9 mouse cellular contexts compared by ENCODE assay signal in the genomic region with DNA sequence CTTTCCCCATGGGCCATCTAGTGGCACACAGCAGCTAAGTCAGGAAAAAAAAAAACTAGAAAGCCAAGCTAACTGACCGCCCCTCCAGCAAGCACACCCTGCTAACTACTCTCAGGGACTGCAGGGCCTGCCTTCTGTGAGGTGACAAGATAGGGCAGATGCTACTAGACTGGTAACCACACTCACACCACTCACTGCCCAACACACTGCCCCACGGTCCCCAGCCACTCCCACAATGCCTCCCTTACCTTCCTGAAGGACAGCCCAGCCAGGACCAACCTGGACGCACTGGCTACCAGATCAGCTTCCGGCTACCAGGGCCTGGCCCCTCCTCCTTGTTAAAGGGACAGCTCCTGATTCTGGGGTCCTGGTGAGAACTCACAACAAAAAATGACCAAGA. TPM values are rescaled to one million over a fixed set of nuclear protein-coding genes. Genes with fewer than 3 reads are reported as not detected.
DNase-seq lines count a peak whose midpoint lies in the region; ATAC-seq and TF ChIP-seq lines count a peak whose summit lies in the region.
"Had no signal": no experiment of that assay in that cellular context is flagged by ENCODE, and none has a peak within 500 bp of the region (broad histone marks: within the 10 kb centered on the region; RNA-seq: fewer than 3 reads in every experiment).

No protein-coding gene starts in this region.

- DNase-seq in forebrain, embryonic 10.5 days (ENCODE audit: extremely low spot score, low spot score) = no peak
- DNase-seq in embryonic facial prominence, embryonic 10.5 days (ENCODE audit: low spot score) = peak; percentile 38
- DNase-seq in stomach, postnatal 0 days (ENCODE audit: low spot score) = peak; percentile 79
- DNase-seq in frontal cortex, adult 2 months (ENCODE audit: extremely low spot score in 1 of 2, low spot score in 1 of 2) = no peak
- DNase-seq in right cerebral cortex, postnatal 4 days = no peak

- H3K4me1 ChIP-seq in forebrain, embryonic 10.5 days = peaks cover 13% of the 10 kb centered on the region
- no peaks in the 10 kb centered on the region for H3K4me1 ChIP-seq in forebrain, embryonic 16.5 days (replicated peaks; ENCODE audit: control insufficient read depth, insufficient read depth, low read length)
- H3K4me1 ChIP-seq in embryonic facial prominence, embryonic 10.5 days = peaks cover 11% of the 10 kb centered on the region
- 0 out of 2 replicates have a peak, but pooled peaks cover 3% of the 10 kb centered on the region for H3K4me1 ChIP-seq in hindbrain, embryonic 15.5 days (replicated peaks)
- H3K4me1 ChIP-seq in liver, embryonic 16.5 days (ENCODE audit: control insufficient read depth, low read depth, low read length) = peaks cover 3% of the 10 kb centered on the region; the same call in 1 of the 2 replicates
- no peaks in the 10 kb centered on the region for H3K4me1 ChIP-seq in stomach, postnatal 0 days (replicated peaks; ENCODE audit: control insufficient read depth, insufficient read depth)

- H3K27me3 ChIP-seq in forebrain, embryonic 10.5 days (ENCODE audit: poor library complexity, severe bottlenecking) = peaks cover 11% of the 10 kb centered on the region
- H3K27me3 ChIP-seq in forebrain, embryonic 16.5 days (replicated peaks; ENCODE audit: control insufficient read depth, insufficient read depth, low read length) = no peaks in the 10 kb centered on the region
- peaks cover 13% of the 10 kb centered on the region for H3K27me3 ChIP-seq in embryonic facial prominence, embryonic 10.5 days (replicated peaks; ENCODE audit: low read depth, poor library complexity, severe bottlenecking)
- no peaks in the 10 kb centered on the region for H3K27me3 ChIP-seq in hindbrain, embryonic 15.5 days
- H3K27me3 ChIP-seq in liver, embryonic 16.5 days (ENCODE audit: control insufficient read depth, insufficient read depth, low read depth, low read length) = peaks cover 7% of the 10 kb centered on the region
- no peaks in the 10 kb centered on the region for H3K27me3 ChIP-seq in stomach, postnatal 0 days (ENCODE audit: control insufficient read depth, insufficient read depth, low read length)

- ATAC-seq in forebrain, embryonic 16.5 days = no peak
- no peak for ATAC-seq in hindbrain, embryonic 15.5 days (ENCODE audit: low FRiP score, low read depth)
- no peak; the same call in 1 of the 2 replicates for ATAC-seq in liver, embryonic 16.5 days (ENCODE audit: low read depth)
- ATAC-seq in stomach, postnatal 0 days (ENCODE audit: low FRiP score, low TSS enrichment) = peak; percentile 68

- 9% methylated on average over 4 of the region's 4 CpGs for WGBS in forebrain, embryonic 10.5 days
- 8% methylated on average over 4 of the region's 4 CpGs for WGBS in forebrain, embryonic 16.5 days
- 6% methylated on average over 4 of the region's 4 CpGs for WGBS in embryonic facial prominence, embryonic 10.5 days
- WGBS in hindbrain, embryonic 15.5 days = 10% methylated on average over 4 of the region's 4 CpGs
- 21% methylated on average over 4 of the region's 4 CpGs for WGBS in liver, embryonic 16.5 days (ENCODE audit: insufficient replicate concordance)
- WGBS in stomach, postnatal 0 days = 7% methylated on average over 4 of the region's 4 CpGs

- H3K36me3 ChIP-seq in forebrain, embryonic 10.5 days (replicated peaks) = no peaks in the 10 kb centered on the region
- H3K36me3 ChIP-seq in forebrain, embryonic 16.5 days (ENCODE audit: control insufficient read depth, insufficient read depth) = no peaks in the 10 kb centered on the region
- no peaks in the 10 kb centered on the region for H3K36me3 ChIP-seq in embryonic facial prominence, embryonic 10.5 days (replicated peaks)
- no peaks in the 10 kb centered on the region for H3K36me3 ChIP-seq in hindbrain, embryonic 15.5 days
- no peaks in the 10 kb centered on the region for H3K36me3 ChIP-seq in liver, embryonic 16.5 days (ENCODE audit: control insufficient read depth, insufficient read depth)
- H3K36me3 ChIP-seq in stomach, postnatal 0 days (ENCODE audit: control insufficient read depth, insufficient read depth, low read length) = no peaks in the 10 kb centered on the region

- H3K9ac ChIP-seq in forebrain, embryonic 16.5 days (replicated peaks; ENCODE audit: low read depth, low read length) = no peak overlapping the region
- H3K9ac ChIP-seq in hindbrain, embryonic 15.5 days = peak overlapping the region; percentile 19; the same call in 1 of the 2 replicates
- peak overlapping the region; percentile 7; the same call in 1 of the 2 replicates for H3K9ac ChIP-seq in liver, embryonic 16.5 days (ENCODE audit: low read depth, low read length)
- H3K9ac ChIP-seq in stomach, postnatal 0 days (ENCODE audit: low read length) = no peak overlapping the region

- no peaks in the 10 kb centered on the region for H3K9me3 ChIP-seq in forebrain, embryonic 10.5 days
- no peaks in the 10 kb centered on the region; the same call in 1 of the 2 replicates for H3K9me3 ChIP-seq in forebrain, embryonic 16.5 days (ENCODE audit: control insufficient read depth, low read length)
- no peaks in the 10 kb centered on the region for H3K9me3 ChIP-seq in embryonic facial prominence, embryonic 10.5 days
- no peaks in the 10 kb centered on the region for H3K9me3 ChIP-seq in hindbrain, embryonic 15.5 days
- peaks cover 3% of the 10 kb centered on the region for H3K9me3 ChIP-seq in liver, embryonic 16.5 days (replicated peaks; ENCODE audit: control insufficient read depth, low read length)
- H3K9me3 ChIP-seq in stomach, postnatal 0 days (ENCODE audit: control insufficient read depth, low read length) = no peaks in the 10 kb centered on the region

- 0 out of 2 replicates have a peak, but pooled peaks have one; percentile 25 for TF ChIP-seq CTCF in stomach, postnatal 0 days (IDR thresholded peaks at IDR 0.05; ENCODE audit: low read depth)

- no peak overlapping the region for H3K4me2 ChIP-seq in forebrain, embryonic 16.5 days (ENCODE audit: low read length)
- peak overlapping the region; percentile 43 for H3K4me2 ChIP-seq in hindbrain, embryonic 15.5 days
- H3K4me2 ChIP-seq in liver, embryonic 16.5 days (ENCODE audit: low read depth, low read length) = peak overlapping the region; percentile 17; the same call in 1 of the 2 replicates
- peak overlapping the region; percentile 17; the same call in 1 of the 2 replicates for H3K4me2 ChIP-seq in stomach, postnatal 0 days (replicated peaks; ENCODE audit: low read depth)

- H3K4me3 ChIP-seq in forebrain, embryonic 10.5 days = peak overlapping the region; percentile 44
- no peak overlapping the region for H3K4me3 ChIP-seq in forebrain, embryonic 16.5 days (replicated peaks; ENCODE audit: low read length)
- peak overlapping the region; percentile 46 for H3K4me3 ChIP-seq in embryonic facial prominence, embryonic 10.5 days
- peak overlapping the region; percentile 32 for H3K4me3 ChIP-seq in hindbrain, embryonic 15.5 days
- H3K4me3 ChIP-seq in liver, embryonic 16.5 days (ENCODE audit: low read depth, low read length) = no peak overlapping the region; the same call in 1 of the 2 replicates
- no peak overlapping the region; the same call in 1 of the 2 replicates for H3K4me3 ChIP-seq in stomach, postnatal 0 days (ENCODE audit: low read depth, low read length)

- peak overlapping the region; percentile 49; the same call in 1 of the 2 replicates for H3K27ac ChIP-seq in forebrain, embryonic 10.5 days
- no peak overlapping the region for H3K27ac ChIP-seq in forebrain, embryonic 16.5 days (ENCODE audit: low read length)
- H3K27ac ChIP-seq in embryonic facial prominence, embryonic 10.5 days (replicated peaks) = peak overlapping the region; percentile 19
- no peak overlapping the region for H3K27ac ChIP-seq in hindbrain, embryonic 15.5 days (replicated peaks)
- H3K27ac ChIP-seq in liver, embryonic 16.5 days (ENCODE audit: low read length) = peak overlapping the region; percentile 1; the same call in 1 of the 2 replicates
- H3K27ac ChIP-seq in stomach, postnatal 0 days (replicated peaks) = peak overlapping the region; percentile 58; the same call in 1 of the 2 replicates

- TF ChIP-seq EP300 in stomach, postnatal 0 days (optimal IDR thresholded peaks at IDR 0.05) = no peak

RNA-seq across cellular contexts. Expression of a gene that starts 5.6 kb away (rescaled TPM):
- polyA plus RNA-seq in forebrain, embryonic 10.5 days (2016; fragmentation: Nextera tagmentation; extraction: Ambion mirVana) = 9.3 and 10.2 TPM in 2 replicates
- 1.9 and 2.3 TPM in 2 replicates for polyA plus RNA-seq in forebrain, embryonic 16.5 days (2015; fragmentation: Nextera tagmentation; extraction: Ambion mirVana)
- polyA plus RNA-seq in embryonic facial prominence, embryonic 10.5 days (2016; fragmentation: Nextera tagmentation; extraction: Ambion mirVana) = 6.2 and 7.1 TPM in 2 replicates
- polyA plus RNA-seq in hindbrain, embryonic 15.5 days (2015; fragmentation: Nextera tagmentation; extraction: Ambion mirVana) = 6.5 and 6.9 TPM in 2 replicates
- polyA plus RNA-seq in liver, embryonic 16.5 days (2015; fragmentation: Nextera tagmentation; extraction: Ambion mirVana) = 6.5 and 8.2 TPM in 2 replicates
- 16.2 and 16.8 TPM in 2 replicates for polyA plus RNA-seq in stomach, postnatal 0 days (2015; fragmentation: Nextera tagmentation; extraction: Ambion mirVana)
- 6.9 and 7.1 TPM in 2 replicates for polyA plus RNA-seq in frontal cortex, adult 2 months (2012; rRNA removed)

RNA-seq across cellular contexts. Expression of a gene that starts 9.3 kb away (rescaled TPM):
- polyA plus RNA-seq in forebrain, embryonic 10.5 days (2016; fragmentation: Nextera tagmentation; extraction: Ambion mirVana) = not detected in 2 replicates
- not detected in 2 replicates for polyA plus RNA-seq in forebrain, embryonic 16.5 days (2015; fragmentation: Nextera tagmentation; extraction: Ambion mirVana)
- polyA plus RNA-seq in embryonic facial prominence, embryonic 10.5 days (2016; fragmentation: Nextera tagmentation; extraction: Ambion mirVana) = not detected in 2 replicates
- not detected in 2 replicates for polyA plus RNA-seq in hindbrain, embryonic 15.5 days (2015; fragmentation: Nextera tagmentation; extraction: Ambion mirVana)
- polyA plus RNA-seq in liver, embryonic 16.5 days (2015; fragmentation: Nextera tagmentation; extraction: Ambion mirVana) = 3.2 and 4.3 TPM in 2 replicates
- polyA plus RNA-seq in stomach, postnatal 0 days (2015; fragmentation: Nextera tagmentation; extraction: Ambion mirVana) = not detected in 2 replicates
- polyA plus RNA-seq in frontal cortex, adult 2 months (2012; rRNA removed) = 0.40 TPM in 1 of 2 replicates, not detected in the other

RNA-seq across cellular contexts. Expression of a gene that starts 35.5 kb away (rescaled TPM):
- 21.3 and 24.8 TPM in 2 replicates for polyA plus RNA-seq in forebrain, embryonic 10.5 days (2016; fragmentation: Nextera tagmentation; extraction: Ambion mirVana)
- 3.8 and 7.0 TPM in 2 replicates for polyA plus RNA-seq in forebrain, embryonic 16.5 days (2015; fragmentation: Nextera tagmentation; extraction: Ambion mirVana)
- 3.1 and 4.7 TPM in 2 replicates for polyA plus RNA-seq in embryonic facial prominence, embryonic 10.5 days (2016; fragmentation: Nextera tagmentation; extraction: Ambion mirVana)
- 26.3 and 31.4 TPM in 2 replicates for polyA plus RNA-seq in hindbrain, embryonic 15.5 days (2015; fragmentation: Nextera tagmentation; extraction: Ambion mirVana)
- polyA plus RNA-seq in liver, embryonic 16.5 days (2015; fragmentation: Nextera tagmentation; extraction: Ambion mirVana) = not detected in 2 replicates
- 0.16 and 0.18 TPM in 2 replicates for polyA plus RNA-seq in stomach, postnatal 0 days (2015; fragmentation: Nextera tagmentation; extraction: Ambion mirVana)
- polyA plus RNA-seq in frontal cortex, adult 2 months (2012; rRNA removed) = 0.23 and 0.40 TPM in 2 replicates
- polyA plus RNA-seq: C2C12 had no signal

RNA-seq across cellular contexts. Expression of a gene that starts 36.4 kb away (rescaled TPM):
- polyA plus RNA-seq in forebrain, embryonic 10.5 days (2016; fragmentation: Nextera tagmentation; extraction: Ambion mirVana) = 33.0 and 35.5 TPM in 2 replicates
- polyA plus RNA-seq in forebrain, embryonic 16.5 days (2015; fragmentation: Nextera tagmentation; extraction: Ambion mirVana) = 22.9 and 24.6 TPM in 2 replicates
- 35.5 and 37.8 TPM in 2 replicates for polyA plus RNA-seq in embryonic facial prominence, embryonic 10.5 days (2016; fragmentation: Nextera tagmentation; extraction: Ambion mirVana)
- 35.9 and 39.0 TPM in 2 replicates for polyA plus RNA-seq in hindbrain, embryonic 15.5 days (2015; fragmentation: Nextera tagmentation; extraction: Ambion mirVana)
- polyA plus RNA-seq in liver, embryonic 16.5 days (2015; fragmentation: Nextera tagmentation; extraction: Ambion mirVana) = 16.7 and 19.0 TPM in 2 replicates
- polyA plus RNA-seq in stomach, postnatal 0 days (2015; fragmentation: Nextera tagmentation; extraction: Ambion mirVana) = 42.6 and 45.9 TPM in 2 replicates
- polyA plus RNA-seq in frontal cortex, adult 2 months (2012; rRNA removed) = 38.8 and 42.7 TPM in 2 replicates

RNA-seq across cellular contexts. Expression of a gene that starts 43.9 kb away (rescaled TPM):
- 3.7 and 4.4 TPM in 2 replicates for polyA plus RNA-seq in forebrain, embryonic 10.5 days (2016; fragmentation: Nextera tagmentation; extraction: Ambion mirVana)
- 1.9 and 2.0 TPM in 2 replicates for polyA plus RNA-seq in forebrain, embryonic 16.5 days (2015; fragmentation: Nextera tagmentation; extraction: Ambion mirVana)
- polyA plus RNA-seq in embryonic facial prominence, embryonic 10.5 days (2016; fragmentation: Nextera tagmentation; extraction: Ambion mirVana) = 4.1 and 5.2 TPM in 2 replicates
- 2.4 and 2.9 TPM in 2 replicates for polyA plus RNA-seq in hindbrain, embryonic 15.5 days (2015; fragmentation: Nextera tagmentation; extraction: Ambion mirVana)
- 9.2 TPM in 2 replicates for polyA plus RNA-seq in liver, embryonic 16.5 days (2015; fragmentation: Nextera tagmentation; extraction: Ambion mirVana)
- 4.9 and 5.2 TPM in 2 replicates for polyA plus RNA-seq in stomach, postnatal 0 days (2015; fragmentation: Nextera tagmentation; extraction: Ambion mirVana)
- polyA plus RNA-seq in frontal cortex, adult 2 months (2012; rRNA removed) = 5.9 and 6.4 TPM in 2 replicates

Comparison
In these comparisons a context has a peak if more than half of its experiments do, and no peak if none do; other contexts are left out.
1. H3K27ac ChIP-seq: peak in forebrain, embryonic 10.5 days (single experiment), embryonic facial prominence, embryonic 10.5 days (single experiment), liver, embryonic 16.5 days (single experiment) and stomach, postnatal 0 days (single experiment); none in forebrain, embryonic 16.5 days (single experiment) and hindbrain, embryonic 15.5 days (single experiment).
2. H3K4me3 ChIP-seq: peak in forebrain, embryonic 10.5 days (single experiment), embryonic facial prominence, embryonic 10.5 days (single experiment) and hindbrain, embryonic 15.5 days (single experiment); none in forebrain, embryonic 16.5 days (single experiment), liver, embryonic 16.5 days (single experiment) and stomach, postnatal 0 days (single experiment).
3. DNase-seq: peak in embryonic facial prominence, embryonic 10.5 days (single experiment) and stomach, postnatal 0 days (single experiment); none in forebrain, embryonic 10.5 days (single experiment), frontal cortex, adult 2 months (0 of 2) and right cerebral cortex, postnatal 4 days (single experiment).
4. H3K9ac ChIP-seq: peak in hindbrain, embryonic 15.5 days (single experiment) and liver, embryonic 16.5 days (single experiment); none in forebrain, embryonic 16.5 days (single experiment) and stomach, postnatal 0 days (single experiment).